Mouse (Mus musculus) forebrain, embryonic 14.5 days (tissue): ENCODE results near the gene Jarid2. TPM values are rescaled to one million over a fixed set of nuclear protein-coding genes. Genes with fewer than 3 reads are reported as not detected.
"Not testable (repeated sequence)": the region's sequence is repeated elsewhere in the genome, so short reads cannot be mapped to it uniquely, and the experiment has no call there.

Source experiments
- ATAC-seq: fragments of 200-750 bp; cut with Nextera tagmentation; 2 replicates; pipeline ENCODE4 v1.8.0; 2017; ENCODE audit warnings: mild to moderate bottlenecking, moderate library complexity
- DNase-seq: peaks from one replicate; pipeline ENCODE4 v3.0.0-alpha.2; 2015; ENCODE audit warnings: low spot score
- H3K27ac ChIP-seq: fragments of 300-500 bp; sonication (generic); 2 replicates; pipeline ENCODE4 v1.5.1; 2014; ENCODE audit warnings: low read depth, mild to moderate bottlenecking, control low read depth, low read length, moderate library complexity
- H3K27me3 ChIP-seq: fragments of 300-500 bp; sonication (generic); replicated peaks from 2 replicates; pipeline ENCODE4 v1.6.1; 2014; ENCODE audit warnings: low read length, control low read depth, mixed read lengths; ENCODE audit not compliant: control insufficient read depth, insufficient read depth
- H3K36me3 ChIP-seq: fragments of 300-500 bp; sonication (generic); 2 replicates; pipeline ENCODE4 v1.6.1; 2014; ENCODE audit warnings: low read length, control low read depth; ENCODE audit not compliant: control insufficient read depth, insufficient read depth
- H3K4me1 ChIP-seq: fragments of 300-500 bp; sonication (generic); 2 replicates; pipeline ENCODE4 v1.6.1; 2014; ENCODE audit warnings: antibody characterized with exemption, low read length, control low read depth; ENCODE audit not compliant: control insufficient read depth, insufficient read depth
- H3K4me2 ChIP-seq: fragments of 300-500 bp; sonication (generic); 2 replicates; pipeline ENCODE4 v1.6.1; 2014; ENCODE audit warnings: mild to moderate bottlenecking, control low read depth, low read length
- H3K4me3 ChIP-seq: fragments of 300-500 bp; sonication (generic); 2 replicates; pipeline ENCODE4 v1.5.1; 2014; ENCODE audit warnings: low read depth, low read length, control low read depth
- H3K9ac ChIP-seq: fragments of 300-500 bp; sonication (generic); 2 replicates; pipeline ENCODE4 v1.6.1; 2014; ENCODE audit warnings: mild to moderate bottlenecking, low read length, control low read depth, moderate library complexity
- H3K9me3 ChIP-seq: fragments of 300-500 bp; sonication (generic); replicated peaks from 2 replicates; pipeline ENCODE4 v1.6.1; 2016; ENCODE audit warnings: low read length, control low read depth, mixed read lengths; ENCODE audit not compliant: control insufficient read depth
- WGBS: fragments of 180-500 bp; shearing (Covaris S2); extraction: QIAGEN DNeasy Blood & Tissue Kit; methylation state at CpG from one replicate; pipeline ENCODE4 v1.1.7; 2014; 5-methylcytosine and 5-hydroxymethylcytosine counted together
- polyA plus RNA-seq: library from polyadenylated mRNA; unstranded; fragments of >200 nt; fragmentation: Nextera tagmentation; extraction: Ambion mirVana; gene quantifications from 2 replicates; pipeline ENCODE4 v1.2.1, GENCODE M21; 2014

Jarid2 gene
- polyA plus RNA-seq, 1 experiment from 2014 or later = 16.4 TPM

DNA sequence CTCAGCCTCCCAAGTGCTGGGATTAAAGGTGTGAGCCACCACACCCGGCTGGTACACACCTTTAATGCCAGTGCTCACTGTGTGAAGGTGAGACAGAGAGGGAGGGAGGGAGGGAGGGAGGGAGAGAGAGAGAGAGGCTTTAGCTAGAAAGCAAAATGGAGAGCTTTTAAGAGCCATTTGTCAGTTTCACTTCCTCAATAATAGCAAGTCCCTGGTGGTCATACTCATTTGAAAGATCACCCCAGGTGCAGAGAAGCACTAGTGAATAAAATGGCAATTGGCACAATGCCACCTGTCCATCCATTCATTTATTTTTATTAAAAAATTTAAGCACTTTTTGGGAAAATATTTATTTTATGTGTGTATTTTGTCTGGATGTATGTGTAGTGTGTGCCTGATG is 9.2 kb upstream of the Jarid2 start:
- Histone ChIP-seq H3K9ac (no peak overlapping the region), H3K36me3 (no peaks in the 10 kb centered on the region), H3K4me1 (peaks cover 3% of the 10 kb centered on the region; the same call in 1 of the 2 replicates), H3K4me3 (no peak overlapping the region), H3K4me2 (no peak overlapping the region), H3K27ac (no peak overlapping the region), H3K27me3 (no peaks in the 10 kb centered on the region), H3K9me3 (no peaks in the 10 kb centered on the region)
- WGBS = 88% methylated on average over 1 of the region's 1 CpGs
- DNase-seq (no peak), ATAC-seq (no peak)

- Histone ChIP-seq H3K27me3 (no peaks in the 10 kb centered on the region), H3K4me2 (no peak overlapping the region), H3K4me3 (no peak overlapping the region), H3K9me3 (no peaks in the 10 kb centered on the region), H3K9ac (no peak overlapping the region), H3K4me1 (no peaks in the 10 kb centered on the region), H3K36me3 (no peaks in the 10 kb centered on the region), H3K27ac (no peak overlapping the region)
- ATAC-seq (no peak), DNase-seq (no peak)
- WGBS = 74% methylated on average over 5 of the region's 5 CpGs
Measured at GRCm38 (mm10) chr13:44721891-44722547, 7.3 kb upstream of the Jarid2 start.

- H3K27me3 ChIP-seq, ATAC-seq, H3K9me3 ChIP-seq, H3K27ac ChIP-seq, H3K36me3 ChIP-seq, H3K9ac ChIP-seq, H3K4me2 ChIP-seq, H3K4me3 ChIP-seq, H3K4me1 ChIP-seq, DNase-seq: not testable (repeated sequence)
- WGBS = 91% methylated on average over 9 of the region's 9 CpGs
Measured at GRCm38 (mm10) chr13:44723522-44723921, 5.8 kb upstream of the Jarid2 start.

- peaks cover 6% of the 10 kb centered on the region; the same call in 1 of the 2 replicates for H3K4me1 ChIP-seq
Measured at GRCm38 (mm10) chr13:44728145-44728880, 961 bp upstream of the Jarid2 start.

GRCm38 (mm10) chr13:44730146-44730864 is 1.0 kb downstream of the Jarid2 start:
- Histone ChIP-seq H3K9me3 (no peaks in the 10 kb centered on the region), H3K9ac (peak overlapping the region; percentile 79), H3K4me3 (peak overlapping the region; percentile 73), H3K4me2 (peak overlapping the region; percentile 95), H3K27me3 (no peaks in the 10 kb centered on the region), H3K27ac (peak overlapping the region; percentile 96), H3K4me1 (peaks cover 11% of the 10 kb centered on the region; the same call in 1 of the 2 replicates), H3K36me3 (no peaks in the 10 kb centered on the region)
- DNase-seq = peak; percentile 100
- peak; percentile 96 for ATAC-seq
- WGBS = 2% methylated on average over 57 of the region's 87 CpGs

More at GRCm38 (mm10) chr13:44728145-44728880, 961 bp upstream of the Jarid2 start:
- Histone ChIP-seq H3K4me2 (no peak overlapping the region), H3K9ac (no peak overlapping the region), H3K27me3 (no peaks in the 10 kb centered on the region), H3K27ac (no peak overlapping the region), H3K36me3 (no peaks in the 10 kb centered on the region), H3K9me3 (no peaks in the 10 kb centered on the region), H3K4me3 (no peak overlapping the region)
- DNase-seq = no peak
- 43% methylated on average over 1 of the region's 1 CpGs for WGBS
- ATAC-seq = no peak

DNA sequence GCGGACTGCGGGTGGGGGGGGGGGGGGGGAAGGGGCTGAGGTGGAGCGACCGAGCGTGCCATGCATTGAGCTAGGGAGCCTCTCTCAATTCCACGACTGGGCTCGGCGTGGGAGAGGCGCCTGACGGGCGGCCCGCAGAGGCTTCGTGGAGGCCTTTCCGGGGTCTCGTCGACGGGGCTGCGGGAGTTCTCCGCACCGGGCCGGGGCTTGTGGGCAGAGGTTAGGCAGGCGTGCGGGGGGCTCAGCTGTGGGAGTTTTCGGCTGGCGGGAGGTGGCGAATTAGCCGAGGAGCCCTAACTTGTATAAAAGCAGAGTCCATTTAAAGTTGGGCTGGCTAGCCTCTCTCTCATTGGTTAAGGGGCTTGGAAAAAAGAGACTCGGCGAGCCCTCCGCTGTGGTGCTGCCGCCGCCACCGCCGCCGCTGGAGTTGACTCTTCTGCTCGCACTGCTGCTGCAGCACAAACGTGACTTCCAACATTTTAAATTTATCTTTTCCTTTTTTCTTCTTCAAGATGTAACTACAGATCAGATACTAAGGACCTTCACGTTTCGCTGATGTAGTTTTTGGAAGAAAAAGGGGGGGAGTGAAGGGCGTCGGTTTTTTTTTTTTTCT is 1.8 kb downstream of the Jarid2 start:
- no peaks in the 10 kb centered on the region for H3K9me3 ChIP-seq
- peak overlapping the region; percentile 79 for H3K9ac ChIP-seq
- peak overlapping the region; percentile 73 for H3K4me3 ChIP-seq
- H3K27me3 ChIP-seq = no peaks in the 10 kb centered on the region
- peak overlapping the region; percentile 96 for H3K27ac ChIP-seq
- ATAC-seq (peak; percentile 80), DNase-seq (peak; percentile 96)
- 0% methylated on average over 36 of the region's 41 CpGs for WGBS
- peaks cover 11% of the 10 kb centered on the region; the same call in 1 of the 2 replicates for H3K4me1 ChIP-seq
- peak overlapping the region; percentile 89 for H3K4me2 ChIP-seq
- H3K36me3 ChIP-seq = no peaks in the 10 kb centered on the region

- ATAC-seq (no peak), DNase-seq (no peak)
- Histone ChIP-seq H3K4me1 (peaks cover 11% of the 10 kb centered on the region; the same call in 1 of the 2 replicates), H3K4me2 (peak overlapping the region; percentile 89), H3K9me3 (no peaks in the 10 kb centered on the region), H3K27me3 (no peaks in the 10 kb centered on the region), H3K9ac (peak overlapping the region; percentile 79), H3K4me3 (peak overlapping the region; percentile 73), H3K36me3 (no peaks in the 10 kb centered on the region), H3K27ac (no peak overlapping the region)
- WGBS = 0% methylated on average over 16 of the region's 16 CpGs
Measured at GRCm38 (mm10) chr13:44731727-44732441, 2.6 kb downstream of the Jarid2 start.

DNA sequence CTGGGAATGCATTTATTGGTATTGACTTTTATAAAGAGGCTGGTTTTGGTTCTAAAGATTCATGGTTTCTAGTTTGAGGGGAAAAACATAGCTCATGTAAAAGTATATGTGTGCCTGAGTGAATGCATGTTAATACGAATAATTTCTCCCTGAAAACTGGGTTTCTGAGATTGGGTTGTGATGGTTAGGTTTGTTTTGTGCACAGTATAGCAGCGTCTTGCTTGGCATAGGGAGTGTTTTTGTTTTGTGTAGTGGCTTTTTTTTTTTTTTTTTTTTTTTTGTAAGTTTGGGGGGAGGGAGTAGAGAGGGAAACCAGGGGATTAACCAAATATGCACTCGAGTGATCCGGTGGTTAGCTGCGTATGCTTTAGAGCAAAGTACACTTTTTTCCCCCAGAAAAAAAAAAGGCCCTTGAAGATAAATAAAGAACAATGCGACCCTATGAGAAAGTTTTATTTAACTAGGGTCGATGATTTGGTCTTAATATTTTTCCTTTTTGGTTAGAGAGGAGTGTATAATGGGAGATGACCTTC is 3.2 kb downstream of the Jarid2 start:
- peaks cover 14% of the 10 kb centered on the region; the same call in 1 of the 2 replicates for H3K4me1 ChIP-seq
- peak overlapping the region; percentile 89 for H3K4me2 ChIP-seq
- H3K9me3 ChIP-seq = no peaks in the 10 kb centered on the region
- no peaks in the 10 kb centered on the region for H3K36me3 ChIP-seq
- WGBS = under 1% methylated on average over 7 of the region's 7 CpGs
- H3K27me3 ChIP-seq = no peaks in the 10 kb centered on the region
- peak overlapping the region; percentile 79 for H3K9ac ChIP-seq
- peak overlapping the region; percentile 73 for H3K4me3 ChIP-seq
- H3K27ac ChIP-seq = no peak overlapping the region
- no peak for ATAC-seq
- peak; percentile 24 for DNase-seq
